Mouse (Mus musculus): ENCODE measurements around the gene Rhobtb1. TPM values are rescaled to one million over a fixed set of nuclear protein-coding genes. Genes with fewer than 3 reads are reported as not detected.
A peak's percentile ranks its signal among the peaks of the same experiment; 100 is the strongest.

Rhobtb1 gene
- total RNA-seq, 2 experiments from 2014 or later = 21.8 to 29.1 TPM

- intact Hi-C loops (cut with DNase I) = loop anchor here (1.0 to 10.0 kb wide), 2 partner anchors 92 to 121 kb away; partner anchors contain the start of gene A930033H14Rik
- peak; percentile 77 for DNase-seq
- TF ChIP-seq CTCF (IDR thresholded peaks at IDR 0.05) = peak; percentile 92
- Histone ChIP-seq H3K4me3 (no peak overlapping the region), H3K27ac (peak overlapping the region; percentile 85)
These were observed 155.8 kb downstream of the Rhobtb1 start for GRCm38 (mm10) chr10:69307067-69307466.

- peak overlapping the region; percentile 85 for H3K27ac ChIP-seq
- intact Hi-C loops (cut with DNase I) = loop anchor here (10.0 kb wide), 1 partner anchor 94 kb away; the partner anchor contains the start of gene A930033H14Rik
- DNase-seq = peak; percentile 35
- TF ChIP-seq CTCF (IDR thresholded peaks at IDR 0.05) = no peak
- no peak overlapping the region for H3K4me3 ChIP-seq
These were observed 157.9 kb downstream of the Rhobtb1 start for GRCm38 (mm10) chr10:69309109-69309508.

DNA sequence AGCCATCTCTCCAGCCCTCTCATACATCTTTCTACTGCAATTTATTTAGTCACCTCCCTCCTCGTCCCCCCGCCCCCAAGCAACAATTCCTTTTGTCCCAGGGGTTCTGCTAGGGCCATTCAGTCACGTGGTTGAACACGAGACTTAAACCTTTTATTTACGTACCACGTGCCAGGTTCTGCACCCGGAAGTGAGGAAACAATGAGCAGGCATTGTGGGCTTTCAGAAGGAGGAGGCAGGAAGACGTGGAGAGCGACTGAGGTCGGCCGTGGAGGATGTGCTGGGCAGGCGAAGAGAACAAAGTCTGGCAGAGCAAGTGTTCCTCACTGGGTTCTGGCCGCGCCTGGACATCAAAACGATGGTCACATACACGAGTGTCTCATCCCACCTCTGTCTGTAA is 160.6 kb downstream of the Rhobtb1 start:
- Histone ChIP-seq H3K27ac (no peak overlapping the region), H3K4me3 (no peak overlapping the region)
- intact Hi-C loops (cut with DNase I) = no loop called here
- no peak for TF ChIP-seq CTCF (IDR thresholded peaks at IDR 0.05)
- no peak for DNase-seq

DNA sequence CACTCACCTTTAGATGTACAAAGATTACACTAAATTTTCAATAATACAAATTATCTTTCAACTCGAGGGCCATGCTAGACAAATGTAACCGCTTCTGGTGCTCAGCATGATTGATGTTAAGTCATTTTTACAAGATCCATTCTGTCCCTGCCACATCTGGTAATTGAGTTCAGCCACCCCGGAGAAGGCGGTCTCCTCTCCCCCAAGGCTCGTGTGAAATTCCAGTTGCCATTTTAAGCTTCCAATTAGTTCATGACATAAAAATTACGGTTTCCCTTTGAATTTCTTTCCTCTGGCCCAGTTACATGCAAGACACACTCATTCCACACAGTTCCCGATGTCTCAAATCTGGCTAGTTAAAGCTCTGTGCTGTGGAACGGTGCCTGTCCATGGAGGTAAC is 162.7 kb downstream of the Rhobtb1 start:
- no peak for TF ChIP-seq CTCF (IDR thresholded peaks at IDR 0.05)
- no peak overlapping the region for H3K27ac ChIP-seq
- DNase-seq = no peak
- intact Hi-C loops (cut with DNase I) = no loop called here
- no peak overlapping the region for H3K4me3 ChIP-seq

DNA sequence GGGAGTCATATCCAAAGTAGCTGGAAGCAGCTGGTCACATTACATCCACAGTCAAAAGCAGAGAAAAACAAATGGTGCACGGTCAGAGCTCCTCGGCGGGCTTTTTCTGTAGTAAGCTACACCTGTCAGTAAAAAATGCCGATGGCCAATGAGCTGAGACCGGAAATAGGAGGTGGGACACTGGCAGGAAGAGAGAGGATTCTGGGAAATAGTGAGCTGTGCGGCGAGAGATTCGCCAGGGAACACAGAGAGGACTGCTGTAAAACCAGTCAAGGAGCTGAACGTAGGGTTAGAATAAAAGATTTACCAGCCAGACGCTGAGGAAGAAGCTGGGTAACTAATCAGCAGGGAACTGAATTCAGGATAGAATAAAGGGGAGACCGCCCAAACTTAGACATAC is 167.3 kb downstream of the Rhobtb1 start:
- no peak for DNase-seq
- Histone ChIP-seq H3K27ac (no peak overlapping the region), H3K4me3 (no peak overlapping the region)
- intact Hi-C loops (cut with DNase I) = no loop called here
- no peak for TF ChIP-seq CTCF (IDR thresholded peaks at IDR 0.05)

- Histone ChIP-seq H3K27ac (peak overlapping the region; percentile 57), H3K4me3 (peak overlapping the region; percentile 34)
- peak; percentile 80 for TF ChIP-seq CTCF (IDR thresholded peaks at IDR 0.05)
- intact Hi-C loops (cut with DNase I) = loop anchor here (2.0 to 10.0 kb wide), 3 partner anchors 134 to 418 kb away; no protein-coding TSS in a partner anchor
- peak; percentile 90 for DNase-seq
These were observed 169.7 kb downstream of the Rhobtb1 start for GRCm38 (mm10) chr10:69320667-69321518.

- intact Hi-C loops (cut with DNase I) = loop anchor here (2.0 to 10.0 kb wide), 3 partner anchors 134 to 419 kb away; no protein-coding TSS in a partner anchor
- Histone ChIP-seq H3K27ac (peak overlapping the region; percentile 57; the same call in 1 of the 2 replicates), H3K4me3 (peak overlapping the region; percentile 7; the same call in 1 of the 2 replicates)
- TF ChIP-seq CTCF (IDR thresholded peaks at IDR 0.05) = no peak
- no peak for DNase-seq
These were observed 170.3 kb downstream of the Rhobtb1 start for GRCm38 (mm10) chr10:69321519-69322035.

GRCm38 (mm10) chr10:69323986-69324385 is 172.8 kb downstream of the Rhobtb1 start:
- TF ChIP-seq CTCF (IDR thresholded peaks at IDR 0.05) = no peak
- H3K27ac ChIP-seq = no peak overlapping the region
- DNase-seq = no peak
- no peak overlapping the region for H3K4me3 ChIP-seq
- intact Hi-C loops (cut with DNase I) = loop anchor here (5.0 to 10.0 kb wide), 2 partner anchors 137 to 319 kb away; no protein-coding TSS in a partner anchor

DNA sequence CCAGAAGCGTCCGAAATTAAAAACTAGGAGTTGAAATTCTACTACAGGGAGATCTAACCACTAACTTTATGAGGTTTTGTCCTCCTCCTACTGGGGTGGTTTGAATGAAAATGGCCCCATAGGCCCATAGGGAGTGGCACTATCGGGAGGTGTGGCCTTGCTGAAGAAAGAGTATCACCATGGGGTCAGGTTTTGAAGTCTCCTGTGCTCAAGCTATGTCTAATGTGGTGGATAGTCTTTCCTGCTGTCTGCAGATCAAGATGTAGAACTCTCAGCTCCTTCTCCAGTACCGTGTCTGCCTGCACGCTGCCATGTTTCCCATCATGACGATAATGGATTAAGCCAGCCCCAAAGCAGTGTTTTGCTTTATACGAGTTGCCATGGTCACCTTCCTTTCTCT is 173.6 kb downstream of the Rhobtb1 start:
- Histone ChIP-seq H3K4me3 (no peak overlapping the region), H3K27ac (no peak overlapping the region)
- TF ChIP-seq CTCF (IDR thresholded peaks at IDR 0.05) = no peak
- DNase-seq = no peak
- intact Hi-C loops (cut with DNase I) = loop anchor here (5.0 to 10.0 kb wide), 2 partner anchors 138 to 320 kb away; no protein-coding TSS in a partner anchor

- peak; percentile 54 for DNase-seq
- intact Hi-C loops (cut with DNase I) = loop anchor here (10.0 kb wide), 1 partner anchor 322 kb away; no protein-coding TSS in a partner anchor
- no peak overlapping the region for H3K4me3 ChIP-seq
- no peak for TF ChIP-seq CTCF (IDR thresholded peaks at IDR 0.05)
- peak overlapping the region; percentile 60 for H3K27ac ChIP-seq
These were observed 175.2 kb downstream of the Rhobtb1 start for GRCm38 (mm10) chr10:69326433-69326832.

DNA sequence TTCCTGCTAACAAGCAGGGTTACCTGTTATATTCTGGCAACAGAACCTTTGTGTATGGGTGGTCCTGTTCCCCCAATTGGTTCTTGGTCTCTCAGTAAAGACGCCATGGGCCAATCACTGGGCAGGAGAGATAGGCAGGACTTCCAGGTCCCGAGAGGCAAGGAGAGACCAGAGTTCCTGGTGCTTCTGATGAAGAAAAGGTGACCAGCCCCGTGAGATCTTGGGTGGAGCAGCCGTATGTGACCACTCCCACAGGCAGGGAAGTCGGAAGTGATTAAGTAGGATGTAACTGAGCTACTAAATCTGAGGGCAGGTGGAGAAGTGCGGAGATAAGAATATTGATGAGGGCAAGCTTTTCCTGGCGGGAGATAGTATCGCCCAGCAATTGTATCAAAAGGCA is 176.1 kb downstream of the Rhobtb1 start:
- DNase-seq = no peak
- no peak overlapping the region for H3K4me3 ChIP-seq
- intact Hi-C loops (cut with DNase I) = loop anchor here (10.0 kb wide), 1 partner anchor 323 kb away; no protein-coding TSS in a partner anchor
- TF ChIP-seq CTCF (IDR thresholded peaks at IDR 0.05) = no peak
- H3K27ac ChIP-seq = no peak overlapping the region

DNA sequence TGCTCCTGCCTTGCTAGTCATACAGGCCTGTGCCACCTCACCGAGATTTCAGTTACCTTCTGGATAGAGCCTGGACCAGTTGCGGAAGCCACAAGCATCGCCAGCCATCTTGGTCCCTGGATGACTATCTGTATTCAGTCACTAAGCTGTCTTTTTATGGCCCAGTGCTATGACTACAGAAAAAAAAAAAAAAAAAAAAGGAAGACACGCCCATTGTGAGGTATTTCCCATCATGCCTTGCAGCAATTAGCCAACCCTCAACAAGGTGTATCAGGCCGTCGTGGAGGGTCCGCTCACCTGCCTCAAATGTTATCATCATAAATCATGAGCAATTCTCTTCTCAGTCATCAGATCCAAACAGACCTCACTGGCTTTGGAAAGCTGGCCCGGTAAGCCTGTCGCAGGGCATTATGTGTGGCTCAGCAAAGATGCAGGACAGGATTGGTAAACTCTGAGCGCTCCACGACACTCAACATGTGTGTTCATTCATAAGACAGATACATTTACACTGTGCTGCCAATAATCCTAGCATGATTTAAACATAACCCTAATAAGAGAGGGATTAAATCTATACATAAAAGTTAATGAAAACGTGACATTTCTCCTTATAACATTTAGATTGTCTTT is 176.9 kb downstream of the Rhobtb1 start:
- no peak for DNase-seq
- no peak overlapping the region for H3K27ac ChIP-seq
- TF ChIP-seq CTCF (IDR thresholded peaks at IDR 0.05) = no peak
- no peak overlapping the region for H3K4me3 ChIP-seq
- intact Hi-C loops (cut with DNase I) = loop anchor here (10.0 kb wide), 1 partner anchor 323 kb away; no protein-coding TSS in a partner anchor
